Mouse (Mus musculus): ENCODE data around the gene Tmem120b. TPM values are rescaled to one million over a fixed set of nuclear protein-coding genes. Genes with fewer than 3 reads are reported as not detected.

Gene Tmem120b
- polyA plus RNA-seq, 1 experiment from 2014 or later: 5.4 TPM

DNA sequence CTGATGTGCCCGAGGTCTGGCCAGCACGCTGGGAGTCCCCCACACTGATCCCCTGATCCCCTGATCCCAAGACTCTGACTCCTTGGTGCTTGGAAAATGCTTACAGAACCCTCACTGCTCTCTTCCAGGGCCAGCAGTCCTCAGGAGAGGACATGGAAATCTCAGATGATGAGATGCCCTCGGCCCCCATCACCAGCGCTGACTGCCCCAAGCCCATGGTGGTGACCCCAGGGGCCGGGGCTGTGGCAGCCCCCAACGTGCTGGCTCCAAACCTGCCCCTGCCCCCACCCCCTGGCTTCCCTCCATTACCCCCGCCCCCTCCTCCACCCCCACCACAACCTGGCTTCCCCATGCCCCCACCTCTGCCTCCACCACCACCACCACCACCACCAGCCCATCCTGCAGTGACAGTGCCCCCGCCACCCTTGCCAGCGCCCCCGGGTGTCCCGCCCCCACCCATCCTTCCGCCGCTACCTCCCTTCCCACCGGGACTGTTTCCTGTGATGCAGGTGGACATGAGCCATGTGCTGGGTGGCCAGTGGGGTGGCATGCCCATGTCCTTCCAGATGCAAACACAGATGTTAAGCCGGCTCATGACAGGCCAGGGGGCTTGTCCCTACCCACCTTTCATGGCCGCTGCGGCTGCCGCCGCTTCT is 83.6 kb downstream of the Tmem120b start:
- no peak overlapping the region for H3K4me3 ChIP-seq (ENCODE audit: inconsistent target)
- H3K36me3 ChIP-seq (ENCODE audit: inconsistent target): peaks cover 41% of the 10 kb centered on the region
- H3K27ac ChIP-seq: peak overlapping the region; percentile 57; the same call in 1 of the 2 replicates
- WGBS (ENCODE audit: missing documents): 90% methylated on average over 12 of the region's 19 CpGs
- H3K79me2 ChIP-seq (ENCODE audit: inconsistent target): peaks cover 94% of the 10 kb centered on the region

DNA sequence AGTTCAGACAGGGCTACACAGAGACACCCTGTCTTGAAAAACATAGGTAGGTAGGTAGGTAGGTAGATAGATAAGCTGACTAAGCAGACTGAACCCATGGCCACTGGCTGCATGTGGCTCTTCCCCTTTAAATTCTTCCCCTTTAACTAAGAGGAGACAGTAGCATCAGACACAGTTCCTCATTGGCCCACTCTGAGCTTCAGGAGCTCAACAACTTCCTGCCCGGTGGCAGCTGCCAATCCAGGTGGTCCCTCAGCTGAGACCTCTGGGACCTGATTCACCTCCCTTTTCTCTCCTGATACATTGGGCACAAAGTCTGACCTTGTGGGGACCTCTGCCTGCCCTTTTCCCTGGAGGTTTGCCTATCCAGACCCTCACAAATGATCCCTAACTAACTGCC is 84.7 kb downstream of the Tmem120b start:
- H3K79me2 ChIP-seq (ENCODE audit: inconsistent target): peaks cover 90% of the 10 kb centered on the region
- peaks cover 41% of the 10 kb centered on the region for H3K36me3 ChIP-seq (ENCODE audit: inconsistent target)
- no peak overlapping the region for H3K4me3 ChIP-seq (ENCODE audit: inconsistent target)
- no peak overlapping the region for H3K27ac ChIP-seq
- WGBS (ENCODE audit: missing documents): 0% methylated on average over 1 of the region's 1 CpGs

DNA sequence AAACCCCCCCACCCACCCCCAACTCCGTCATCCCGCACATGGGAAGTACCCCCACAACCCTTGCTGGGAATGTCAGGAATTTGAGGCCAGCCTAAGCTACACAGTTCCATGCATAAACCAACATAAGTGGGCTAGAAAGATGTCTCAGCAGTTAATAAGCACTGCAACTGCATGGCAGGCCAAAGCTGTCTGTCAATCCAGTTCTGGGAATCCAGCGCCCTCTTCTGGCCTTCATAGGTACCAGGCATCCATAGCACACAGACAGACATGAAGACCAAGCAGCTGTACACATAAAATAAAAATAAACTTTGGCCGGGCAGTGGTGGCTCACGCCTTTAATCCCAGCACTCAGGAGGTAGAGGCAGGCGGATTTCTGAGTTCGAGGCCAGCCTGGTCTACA is 87.2 kb downstream of the Tmem120b start:
- Histone ChIP-seq H3K27ac (no peak overlapping the region), H3K4me3 (ENCODE audit: inconsistent target) (no peak overlapping the region), H3K36me3 (ENCODE audit: inconsistent target) (peaks cover 51% of the 10 kb centered on the region), H3K79me2 (ENCODE audit: inconsistent target) (peaks cover 65% of the 10 kb centered on the region)
- WGBS (ENCODE audit: missing documents): 63% methylated on average over 7 of the region's 7 CpGs

DNA sequence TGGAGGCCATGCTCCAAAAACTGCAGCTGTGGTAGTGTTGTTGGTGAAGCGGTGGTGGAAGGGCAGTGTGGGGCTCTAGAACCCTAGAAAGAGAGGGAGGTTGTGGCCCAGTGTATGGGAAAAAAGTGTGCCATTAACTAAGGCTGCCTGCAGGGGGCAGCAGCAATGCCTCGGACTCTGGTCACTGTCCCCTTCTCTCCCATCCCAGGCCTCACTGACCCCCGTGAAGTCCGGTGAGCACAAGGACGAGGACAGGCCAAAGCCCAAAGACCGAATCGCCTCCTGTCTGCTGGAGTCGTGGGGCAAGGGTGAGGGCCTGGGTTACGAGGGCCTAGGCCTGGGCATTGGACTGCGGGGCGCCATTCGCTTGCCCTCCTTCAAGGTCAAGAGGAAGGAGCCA is 88.5 kb downstream of the Tmem120b start:
- no peak overlapping the region for H3K4me3 ChIP-seq (ENCODE audit: inconsistent target)
- H3K36me3 ChIP-seq (ENCODE audit: inconsistent target): peaks cover 61% of the 10 kb centered on the region
- H3K27ac ChIP-seq: no peak overlapping the region
- peaks cover 51% of the 10 kb centered on the region; the same call in 1 of the 2 replicates for H3K79me2 ChIP-seq (ENCODE audit: inconsistent target)
- 90% methylated on average over 10 of the region's 12 CpGs for WGBS (ENCODE audit: missing documents)

DNA sequence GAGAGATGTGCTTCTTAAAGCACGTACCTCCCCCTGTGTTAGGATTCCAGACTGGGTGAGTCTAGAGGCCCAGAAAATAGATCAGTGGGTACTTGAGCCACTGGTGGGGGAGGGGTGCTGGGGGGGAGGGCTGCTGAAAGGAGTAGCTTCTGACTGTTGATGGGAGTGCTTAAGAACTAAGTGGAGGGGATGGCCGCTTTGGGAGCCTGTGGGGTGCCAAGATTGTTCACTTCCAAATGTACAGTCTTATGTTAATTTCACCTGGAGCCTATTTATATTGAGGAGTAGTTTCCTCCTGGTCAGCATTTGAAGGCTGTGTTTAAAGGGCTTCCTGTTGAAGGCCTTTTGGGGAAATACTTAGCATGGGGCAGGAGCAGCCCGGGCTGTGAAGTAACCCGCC is 89.8 kb downstream of the Tmem120b start:
- WGBS (ENCODE audit: missing documents): 68% methylated on average over 4 of the region's 4 CpGs
- Histone ChIP-seq H3K27ac (no peak overlapping the region), H3K79me2 (ENCODE audit: inconsistent target) (peaks cover 39% of the 10 kb centered on the region; the same call in 1 of the 2 replicates), H3K36me3 (ENCODE audit: inconsistent target) (peaks cover 72% of the 10 kb centered on the region), H3K4me3 (ENCODE audit: inconsistent target) (no peak overlapping the region)

DNA sequence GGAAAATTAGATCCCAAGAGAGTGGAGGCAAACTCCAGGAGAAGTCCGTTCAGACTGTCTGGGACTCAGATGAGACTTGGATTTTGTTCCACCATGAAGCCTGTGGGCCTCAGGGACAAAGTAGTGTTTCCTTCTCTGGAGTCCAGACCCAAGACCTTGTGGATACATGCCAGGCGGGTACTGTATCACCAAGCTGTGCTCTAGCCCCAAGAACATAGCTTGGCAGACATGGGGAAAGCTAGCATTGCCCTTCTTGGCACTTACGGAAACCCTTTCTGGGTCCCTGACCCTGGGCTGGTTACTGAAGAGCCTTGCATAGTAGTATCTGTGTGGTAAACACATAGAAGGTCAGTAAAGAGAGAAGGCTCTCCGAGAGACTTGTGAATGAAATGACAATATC is 91.2 kb downstream of the Tmem120b start:
- Histone ChIP-seq H3K27ac (no peak overlapping the region), H3K79me2 (ENCODE audit: inconsistent target) (peaks cover 24% of the 10 kb centered on the region; the same call in 1 of the 2 replicates), H3K36me3 (ENCODE audit: inconsistent target) (peaks cover 76% of the 10 kb centered on the region), H3K4me3 (ENCODE audit: inconsistent target) (no peak overlapping the region)
- WGBS (ENCODE audit: missing documents): 94% methylated on average over 4 of the region's 4 CpGs

DNA sequence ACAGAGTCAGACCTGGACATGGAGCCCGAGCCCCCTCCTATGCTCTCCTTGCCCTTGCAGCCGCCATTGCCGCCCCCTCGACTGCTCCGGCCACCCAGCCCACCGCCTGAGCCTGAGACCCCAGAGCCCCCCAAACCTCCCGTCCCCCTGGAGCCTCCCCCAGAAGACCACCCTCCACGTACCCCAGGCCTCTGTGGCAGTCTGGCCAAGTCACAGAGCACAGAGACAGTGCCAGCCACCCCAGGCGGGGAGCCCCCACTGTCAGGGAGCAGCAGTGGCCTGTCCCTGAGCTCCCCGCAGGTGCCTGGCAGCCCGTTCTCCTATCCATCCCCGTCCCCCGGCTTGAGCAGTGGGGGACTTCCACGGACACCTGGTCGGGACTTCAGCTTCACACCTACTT is 91.7 kb downstream of the Tmem120b start:
- no peak overlapping the region for H3K27ac ChIP-seq
- H3K36me3 ChIP-seq (ENCODE audit: inconsistent target): peaks cover 76% of the 10 kb centered on the region
- 95% methylated on average over 11 of the region's 15 CpGs for WGBS (ENCODE audit: missing documents)
- no peak overlapping the region for H3K4me3 ChIP-seq (ENCODE audit: inconsistent target)
- H3K79me2 ChIP-seq (ENCODE audit: inconsistent target): peaks cover 20% of the 10 kb centered on the region; the same call in 1 of the 2 replicates

DNA sequence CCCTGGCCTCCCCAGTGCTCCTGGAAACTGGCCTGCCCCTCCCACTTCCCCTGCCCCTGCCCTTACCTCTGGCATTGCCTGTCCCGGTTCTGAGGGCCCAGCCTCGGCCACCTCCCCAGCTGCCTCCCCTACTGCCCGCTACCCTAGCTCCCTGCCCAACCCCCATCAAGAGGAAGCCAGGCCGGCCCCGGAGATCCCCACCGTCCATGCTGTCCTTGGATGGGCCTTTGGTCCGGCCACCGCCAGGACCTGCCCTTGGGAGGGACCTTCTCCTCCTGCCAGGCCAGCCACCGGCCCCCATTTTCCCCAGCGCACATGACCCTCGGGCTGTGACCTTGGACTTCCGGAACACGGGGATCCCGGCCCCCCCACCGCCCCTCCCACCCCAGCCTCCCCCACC is 92.1 kb downstream of the Tmem120b start:
- Histone ChIP-seq H3K4me3 (ENCODE audit: inconsistent target) (no peak overlapping the region), H3K27ac (no peak overlapping the region), H3K79me2 (ENCODE audit: inconsistent target) (peaks cover 19% of the 10 kb centered on the region; the same call in 1 of the 2 replicates), H3K36me3 (ENCODE audit: inconsistent target) (peaks cover 75% of the 10 kb centered on the region)
- 95% methylated on average over 6 of the region's 15 CpGs for WGBS (ENCODE audit: missing documents)

DNA sequence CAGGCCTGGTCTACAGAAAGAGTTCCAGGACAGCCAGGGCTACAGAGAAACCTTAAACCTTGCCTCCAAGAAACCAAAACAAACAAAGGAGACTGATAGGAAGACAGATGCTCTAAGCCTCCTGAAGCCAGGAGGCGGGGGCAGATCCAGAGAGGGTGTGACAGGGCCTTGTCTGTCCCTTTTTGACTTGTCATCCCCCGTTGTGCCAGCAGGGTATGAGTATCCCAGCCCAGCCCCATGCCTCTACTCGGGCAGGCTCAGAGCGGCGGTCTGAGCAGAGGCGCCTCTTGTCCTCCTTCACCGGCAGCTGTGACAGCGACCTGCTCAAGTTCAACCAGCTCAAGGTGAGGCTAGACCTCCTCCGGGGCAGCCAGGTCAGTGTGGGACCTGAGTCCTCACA is 94.7 kb downstream of the Tmem120b start:
- H3K27ac ChIP-seq: no peak overlapping the region
- H3K36me3 ChIP-seq (ENCODE audit: inconsistent target): peaks cover 69% of the 10 kb centered on the region
- no peaks in the 10 kb centered on the region; the same call in 1 of the 2 replicates for H3K79me2 ChIP-seq (ENCODE audit: inconsistent target)
- WGBS (ENCODE audit: missing documents): 92% methylated on average over 8 of the region's 9 CpGs
- H3K4me3 ChIP-seq (ENCODE audit: inconsistent target): no peak overlapping the region

DNA sequence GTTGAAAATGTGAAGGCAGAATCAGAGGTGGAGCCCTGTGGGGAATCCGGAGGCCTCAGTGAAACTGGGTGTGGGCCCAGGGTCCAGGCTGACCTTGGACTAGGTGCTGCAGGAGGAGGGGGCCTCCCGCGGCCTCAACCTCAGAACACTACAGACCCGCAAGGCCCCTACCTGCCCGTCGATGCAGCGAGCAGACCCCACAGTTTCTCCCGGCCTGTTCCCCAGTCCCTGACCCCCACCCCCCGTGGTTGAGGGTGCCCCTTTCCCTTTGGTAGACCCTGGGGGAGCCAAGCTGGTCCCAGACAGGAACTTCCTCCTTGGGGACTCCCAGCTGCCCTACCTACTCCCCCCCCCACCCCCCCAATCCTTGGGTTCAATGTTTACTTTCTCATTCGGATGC is 98.2 kb downstream of the Tmem120b start:
- Histone ChIP-seq H3K79me2 (ENCODE audit: inconsistent target) (no peaks in the 10 kb centered on the region), H3K36me3 (ENCODE audit: inconsistent target) (peaks cover 44% of the 10 kb centered on the region), H3K27ac (no peak overlapping the region), H3K4me3 (ENCODE audit: inconsistent target) (no peak overlapping the region)
- 77% methylated on average over 10 of the region's 10 CpGs for WGBS (ENCODE audit: missing documents)

Other genes with a start within 250 kb of the Tmem120b start
- gene Anapc5, start 247.1 kb upstream of the Tmem120b start, polyA plus RNA-seq (2018): 96.1 to 114 TPM (median 102 TPM) in 3 replicates
- gene Rnf34, start 218.4 kb upstream of the Tmem120b start, polyA plus RNA-seq (2018): 17.3 to 25.3 TPM (median 18.3 TPM) in 3 replicates
- gene Kdm2b, start 78.6 kb upstream of the Tmem120b start, polyA plus RNA-seq (2018): 23.6 to 28.0 TPM (median 23.7 TPM) in 3 replicates
- 17.7 to 42.0 TPM (median 35.0 TPM) in 3 replicates for gene Orai1, start 53.3 kb upstream of the Tmem120b start, polyA plus RNA-seq (2018)
- gene Morn3, start 21.4 kb upstream of the Tmem120b start, polyA plus RNA-seq (2018): not detected in 3 replicates
- gene Rhof, start 64.3 kb downstream of the Tmem120b start, polyA plus RNA-seq (2018): 0.73 to 1.9 TPM (median 0.77 TPM) in 3 replicates
- gene Setd1b, start 73.8 kb downstream of the Tmem120b start, polyA plus RNA-seq (2018): 8.0 to 13.8 TPM (median 9.3 TPM) in 3 replicates
- 13.6 to 18.6 TPM (median 16.4 TPM) in 3 replicates for gene Psmd9, start 101.0 kb downstream of the Tmem120b start, polyA plus RNA-seq (2018)
- not detected in 3 replicates for gene Hpd, start 114.3 kb downstream of the Tmem120b start, polyA plus RNA-seq (2018)
- 0.11 to 0.16 TPM (median 0.12 TPM) in 3 replicates for gene Wdr66, start 183.7 kb downstream of the Tmem120b start, polyA plus RNA-seq (2018)

All from macrophage (primary cell).